Mouse (Mus musculus) midbrain, postnatal 0 days (tissue): Measurements from ENCODE around the gene Top2b. TPM values are rescaled to one million over a fixed set of nuclear protein-coding genes. Genes with fewer than 3 reads are reported as not detected.
A peak's percentile ranks its signal among the peaks of the same experiment; 100 is the strongest.

Experiments used
- ATAC-seq: fragments of 200-750 bp; cut with Nextera tagmentation; 2 replicates; pipeline ENCODE4 v1.8.0; 2017; ENCODE audit warnings: moderate number of reproducible peaks, mild to moderate bottlenecking, moderate TSS enrichment, moderate library complexity; ENCODE audit not compliant: low FRiP score
- DNase-seq: peaks from one replicate; pipeline ENCODE4 v3.0.0-alpha.2; 2015; ENCODE audit warnings: low spot score
- H3K27ac ChIP-seq: fragments of 300-500 bp; sonication (generic); 2 replicates; pipeline ENCODE4 v1.5.1; 2014; ENCODE audit warnings: low read depth, mild to moderate bottlenecking, low read length, mixed read lengths
- H3K27me3 ChIP-seq: fragments of 300-500 bp; sonication (generic); 2 replicates; pipeline ENCODE4 v1.6.1; 2014; ENCODE audit warnings: low read length, control low read depth, mixed read lengths; ENCODE audit not compliant: insufficient read depth
- H3K36me3 ChIP-seq: fragments of 300-500 bp; sonication (generic); 2 replicates; pipeline ENCODE4 v1.6.1; 2014; ENCODE audit warnings: low read length, control low read depth, mixed read lengths; ENCODE audit not compliant: insufficient read depth
- H3K4me1 ChIP-seq: fragments of 300-500 bp; sonication (generic); 2 replicates; pipeline ENCODE4 v1.6.1; 2014; ENCODE audit warnings: mild to moderate bottlenecking, control low read depth, antibody characterized with exemption, low read length, mixed read lengths; ENCODE audit not compliant: insufficient read depth
- H3K4me2 ChIP-seq: fragments of 300-500 bp; sonication (generic); 2 replicates; pipeline ENCODE4 v1.6.1; 2014; ENCODE audit warnings: low read depth, mild to moderate bottlenecking, low read length, mixed read lengths; ENCODE audit not compliant: poor library complexity, severe bottlenecking
- H3K4me3 ChIP-seq: fragments of 300-500 bp; sonication (generic); 2 replicates; pipeline ENCODE4 v1.5.1; 2014; ENCODE audit warnings: low read depth, mild to moderate bottlenecking, low read length, moderate library complexity
- H3K9ac ChIP-seq: fragments of 300-500 bp; sonication (generic); replicated peaks from 2 replicates; pipeline ENCODE4 v1.6.1; 2014; ENCODE audit warnings: mild to moderate bottlenecking, low read length, moderate library complexity, mixed read lengths; ENCODE audit not compliant: poor library complexity, severe bottlenecking
- H3K9me3 ChIP-seq: fragments of 300-500 bp; sonication (generic); 2 replicates; pipeline ENCODE4 v1.6.1; 2016; ENCODE audit warnings: low read length, control low read depth
- CTCF ChIP-seq: IDR thresholded peaks from 2 replicates; pipeline ENCODE4 v1.5.1; 2016; ENCODE audit warnings: antibody characterized with exemption, mild to moderate bottlenecking
- WGBS: fragments of 180-500 bp; shearing (Covaris S2); extraction: QIAGEN DNeasy Blood & Tissue Kit; methylation state at CpG from one replicate; pipeline ENCODE4 v1.1.7; 2014; 5-methylcytosine and 5-hydroxymethylcytosine counted together
- polyA plus RNA-seq: library from polyadenylated mRNA; unstranded; fragments of >200 nt; fragmentation: Nextera tagmentation; extraction: Ambion mirVana; gene quantifications from 2 replicates; pipeline ENCODE4 v1.2.1, GENCODE M21; 2015
- total RNA-seq: library from RNA; depleted of rRNA; stranded (reverse); fragments of >200 nt; gene quantifications from 2 replicates; pipeline ENCODE4 v1.2.3, GENCODE M21; 2014

Top2b gene
- total and polyA plus RNA-seq, 2 experiments from 2014 or later: 55.8 to 214 TPM

DNA sequence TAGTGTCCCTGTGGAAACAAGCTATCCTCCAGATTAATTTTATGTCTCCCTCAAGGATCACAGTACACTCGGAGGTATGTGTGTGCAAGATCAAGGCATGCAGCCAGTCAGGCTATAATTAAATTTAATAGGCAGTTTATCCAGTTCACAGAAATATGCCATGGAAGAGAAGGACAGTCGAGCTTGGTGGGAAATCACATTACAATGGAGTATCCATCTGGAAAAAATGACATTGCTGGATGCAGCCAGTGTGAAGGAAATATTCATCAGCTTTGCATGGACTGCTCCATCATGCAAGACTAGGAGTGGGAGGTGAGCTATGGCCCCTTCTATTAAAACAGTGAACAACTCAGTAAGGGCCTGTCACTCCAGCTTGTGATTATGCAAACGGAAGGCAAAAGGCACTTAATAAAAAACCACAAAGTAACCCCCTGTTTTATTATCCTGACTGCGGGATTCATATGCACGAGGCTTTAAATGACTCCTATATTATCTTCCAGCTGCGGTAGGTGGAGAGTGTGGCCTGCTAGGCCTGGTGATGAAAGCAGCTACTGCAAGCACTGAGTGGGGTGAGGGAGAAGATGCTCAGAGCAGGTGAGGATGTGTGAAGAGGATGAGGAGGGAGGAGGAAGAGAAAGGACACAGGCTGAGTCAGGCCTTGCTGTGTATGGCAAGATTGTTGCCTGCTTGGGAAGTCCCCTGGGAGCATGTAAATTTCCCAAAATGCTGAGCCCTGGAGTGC is 74.6 kb downstream of the Top2b start:
- Histone ChIP-seq H3K27ac (no peak overlapping the region), H3K4me3 (no peak overlapping the region), H3K27me3 (no peaks in the 10 kb centered on the region), H3K36me3 (no peaks in the 10 kb centered on the region; the same call in 1 of the 2 replicates), H3K9me3 (no peaks in the 10 kb centered on the region), H3K9ac (no peak overlapping the region), H3K4me2 (no peak overlapping the region), H3K4me1 (no peaks in the 10 kb centered on the region)
- 76% methylated on average over 6 of the region's 6 CpGs for WGBS
- ATAC-seq (no peak), DNase-seq (no peak)
- no peak for TF ChIP-seq CTCF

DNA sequence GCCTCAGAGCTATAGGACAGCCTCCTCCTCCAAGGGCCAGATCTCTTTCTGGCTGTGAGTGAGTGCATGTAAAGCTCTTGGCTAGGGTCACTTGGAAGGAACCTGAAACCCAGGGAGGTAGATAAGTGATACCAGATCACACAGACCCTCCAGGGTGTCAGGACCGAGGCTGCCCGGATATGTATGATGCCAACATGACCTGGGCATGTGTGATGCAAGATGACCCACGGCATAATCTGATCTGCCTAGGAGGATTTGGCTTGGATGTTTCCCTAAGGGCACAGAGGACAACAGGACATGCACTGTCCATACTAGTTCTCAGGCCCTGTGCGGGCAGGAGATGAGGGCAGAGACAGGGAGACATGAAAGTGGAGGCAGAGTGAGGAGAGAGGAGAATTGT is 79.9 kb downstream of the Top2b start:
- H3K4me3 ChIP-seq: no peak overlapping the region
- 82% methylated on average over 4 of the region's 4 CpGs for WGBS
- ATAC-seq (no peak), DNase-seq (no peak)
- H3K4me1 ChIP-seq: no peaks in the 10 kb centered on the region
- H3K4me2 ChIP-seq: no peak overlapping the region
- no peak for TF ChIP-seq CTCF
- H3K9me3 ChIP-seq: no peaks in the 10 kb centered on the region
- no peaks in the 10 kb centered on the region for H3K36me3 ChIP-seq
- H3K27ac ChIP-seq: no peak overlapping the region
- H3K27me3 ChIP-seq: no peaks in the 10 kb centered on the region
- H3K9ac ChIP-seq: no peak overlapping the region

DNA sequence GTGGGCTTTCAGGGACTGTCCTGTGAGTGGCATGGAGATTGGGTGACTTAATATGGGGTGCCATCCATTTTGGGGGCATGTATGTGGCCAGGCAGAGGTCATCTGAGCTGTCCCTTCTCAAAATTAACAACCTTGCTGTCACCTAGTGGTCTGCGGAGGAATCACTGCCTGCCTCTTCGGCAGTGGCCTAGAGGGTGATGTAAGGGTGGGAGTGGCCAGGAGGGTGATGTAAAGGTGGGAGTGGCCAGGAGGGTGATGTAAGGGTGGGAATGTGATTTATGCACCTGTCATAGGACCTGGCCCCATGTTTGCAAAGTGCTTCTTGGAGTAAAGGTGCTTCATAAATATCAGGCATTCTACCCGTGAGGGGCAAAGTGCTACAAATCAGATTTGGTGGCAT is 82.6 kb downstream of the Top2b start:
- 35% methylated on average over 3 of the region's 3 CpGs for WGBS
- H3K27ac ChIP-seq: no peak overlapping the region
- H3K4me3 ChIP-seq: no peak overlapping the region
- no peaks in the 10 kb centered on the region for H3K27me3 ChIP-seq
- TF ChIP-seq CTCF: peak; percentile 50
- no peaks in the 10 kb centered on the region for H3K36me3 ChIP-seq
- no peaks in the 10 kb centered on the region for H3K9me3 ChIP-seq
- no peaks in the 10 kb centered on the region for H3K4me1 ChIP-seq
- H3K4me2 ChIP-seq: no peak overlapping the region
- DNase-seq (peak; percentile 17), ATAC-seq (peak; percentile 77)
- H3K9ac ChIP-seq: no peak overlapping the region

DNA sequence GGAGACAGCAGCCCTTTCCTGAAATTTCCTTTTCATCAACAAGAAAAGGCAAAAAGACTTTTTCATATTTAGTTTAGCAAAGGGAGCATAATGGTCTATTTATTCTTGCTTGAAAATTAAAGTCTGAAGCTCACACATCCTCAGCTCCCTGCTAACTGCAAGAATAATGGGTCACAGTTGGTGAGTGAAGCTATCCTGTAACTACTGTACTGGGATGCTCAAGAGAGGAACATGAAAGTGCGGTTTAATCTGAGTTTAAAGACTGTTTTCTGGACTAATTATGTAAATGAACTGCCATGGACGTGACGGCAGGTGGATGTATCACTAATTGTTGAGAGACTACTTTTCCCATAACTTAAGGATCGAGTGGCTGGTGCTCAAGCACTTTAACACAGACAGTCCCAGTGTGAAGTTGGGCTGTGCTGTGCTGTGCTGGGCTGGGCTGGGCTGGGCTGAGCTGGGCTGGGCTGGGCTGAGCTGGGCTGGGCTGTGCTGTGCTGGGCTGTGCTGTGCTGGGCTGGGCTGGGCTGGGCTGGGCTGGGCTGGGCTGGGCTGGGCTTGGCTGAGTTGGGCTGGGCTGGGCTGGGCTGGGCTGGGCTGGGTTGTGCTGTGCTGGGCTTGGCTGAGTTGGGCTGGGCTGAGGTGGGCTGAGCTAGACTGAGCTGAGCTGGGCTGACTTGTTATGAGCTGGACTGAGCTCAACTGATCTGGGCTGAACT is 83.4 kb downstream of the Top2b start:
- H3K27ac ChIP-seq: no peak overlapping the region
- no peak for TF ChIP-seq CTCF
- no peak overlapping the region for H3K4me3 ChIP-seq
- DNase-seq: peak; percentile 28
- H3K27me3 ChIP-seq: no peaks in the 10 kb centered on the region
- ATAC-seq: no peak
- H3K9ac ChIP-seq: no peak overlapping the region
- no peak overlapping the region for H3K4me2 ChIP-seq
- no peaks in the 10 kb centered on the region for H3K9me3 ChIP-seq
- no peaks in the 10 kb centered on the region for H3K36me3 ChIP-seq
- H3K4me1 ChIP-seq: no peaks in the 10 kb centered on the region
- 48% methylated on average over 4 of the region's 4 CpGs for WGBS

DNA sequence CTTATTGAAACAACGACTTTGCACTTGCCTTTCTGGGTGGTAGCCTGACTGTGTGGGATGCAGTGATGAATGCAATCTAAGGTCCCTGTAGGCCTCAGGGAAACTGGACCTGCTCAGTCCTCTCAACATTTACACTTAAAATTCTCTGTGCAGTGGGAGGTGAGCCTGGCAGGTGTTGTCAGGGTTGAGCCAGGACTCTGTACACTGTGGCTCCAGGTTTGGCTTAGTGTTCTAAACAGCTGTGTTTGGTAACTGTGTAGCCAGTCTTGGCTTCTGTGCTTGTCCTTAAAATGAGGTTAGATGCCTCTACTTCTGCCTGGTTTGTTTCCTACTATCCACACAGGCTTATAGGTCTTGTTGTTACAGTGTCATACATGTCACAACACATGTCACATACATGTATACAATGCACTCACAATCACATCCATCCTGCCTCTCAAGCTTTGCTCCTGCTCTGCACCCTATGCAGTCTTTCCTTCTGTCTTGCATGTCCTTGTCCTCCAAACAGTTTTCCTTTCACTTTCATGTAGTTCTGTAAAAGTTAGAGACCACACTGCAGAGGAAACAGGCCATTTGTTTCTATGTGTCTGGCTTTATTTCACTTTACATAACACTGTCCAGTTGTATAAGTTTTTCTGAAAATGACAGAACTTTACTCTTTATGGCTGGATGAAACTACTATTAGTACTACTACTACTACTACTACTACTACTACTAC is 113.8 kb downstream of the Top2b start:
- H3K4me3 ChIP-seq: no peak overlapping the region
- no peaks in the 10 kb centered on the region for H3K27me3 ChIP-seq
- H3K9ac ChIP-seq: no peak overlapping the region
- ATAC-seq (no peak), DNase-seq (no peak)
- no peak overlapping the region for H3K4me2 ChIP-seq
- WGBS: 94% methylated on average over 1 of the region's 1 CpGs
- H3K4me1 ChIP-seq: no peaks in the 10 kb centered on the region
- H3K27ac ChIP-seq: no peak overlapping the region
- TF ChIP-seq CTCF: no peak
- no peaks in the 10 kb centered on the region for H3K36me3 ChIP-seq
- no peaks in the 10 kb centered on the region for H3K9me3 ChIP-seq

DNA sequence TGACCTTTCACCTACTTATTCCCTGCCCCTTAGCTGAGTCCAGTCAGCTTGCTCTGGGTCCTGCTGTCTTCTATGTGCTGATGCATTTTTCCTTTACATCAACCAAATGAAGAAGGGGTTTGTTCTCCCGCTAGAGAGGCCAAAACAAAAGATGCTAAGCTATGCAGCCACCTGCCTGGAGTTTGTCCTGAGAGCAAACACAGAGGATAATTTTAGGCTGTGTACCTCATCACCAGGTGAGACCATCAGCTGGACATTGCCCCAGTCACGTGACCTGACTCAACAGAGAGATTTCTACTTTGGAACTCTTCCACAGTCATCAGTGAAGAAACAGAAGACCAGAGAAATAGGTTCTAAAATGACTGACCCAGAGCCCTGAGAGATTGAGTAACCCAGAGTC is 114.5 kb downstream of the Top2b start:
- Histone ChIP-seq H3K4me3 (no peak overlapping the region), H3K27ac (no peak overlapping the region), H3K4me1 (no peaks in the 10 kb centered on the region), H3K36me3 (no peaks in the 10 kb centered on the region), H3K4me2 (no peak overlapping the region), H3K9ac (no peak overlapping the region), H3K9me3 (no peaks in the 10 kb centered on the region), H3K27me3 (no peaks in the 10 kb centered on the region)
- no peak for TF ChIP-seq CTCF
- DNase-seq (no peak), ATAC-seq (no peak)
- WGBS: 82% methylated on average over 2 of the region's 2 CpGs
